Mouse (Mus musculus) ES-E14 (cell line): Measurements from ENCODE around the gene Calm3. TPM values are rescaled to one million over a fixed set of nuclear protein-coding genes. Genes with fewer than 3 reads are reported as not detected.

Experiments used
- DNase-seq: peaks from one replicate; pipeline ENCODE4 v3.0.0-alpha.2; 2013; ENCODE audit warnings: low read depth, low spot score
- H3K27ac ChIP-seq: 2 replicates; pipeline ENCODE4 v1.5.1; 2012; ENCODE audit warnings: low read depth, mild to moderate bottlenecking, low read length, moderate library complexity, mixed read lengths; ENCODE audit not compliant: poor library complexity, insufficient read depth, severe bottlenecking
- H3K36me3 ChIP-seq: 2 replicates; pipeline ENCODE4 v1.6.1; 2012; ENCODE audit warnings: mild to moderate bottlenecking, low read length, moderate library complexity, mixed read lengths; ENCODE audit not compliant: control insufficient read depth, poor library complexity, insufficient read depth, severe bottlenecking
- H3K4me1 ChIP-seq, 2 experiments: fragments of 150-350 bp in 1 of 2; sonication (generic) in 1 of 2; 2 replicates each; pipeline ENCODE4 v1.6.1; 2012; ENCODE audit warnings: low read length in 2 of 2, mild to moderate bottlenecking in 1 of 2, mixed read lengths in 1 of 2; ENCODE audit not compliant: control insufficient read depth in 2 of 2, insufficient read depth in 2 of 2, poor library complexity in 1 of 2
- H3K4me3 ChIP-seq, 2 experiments: fragments of 150-350 bp in 1 of 2; sonication (generic) in 1 of 2; 2 replicates each; pipeline ENCODE4 v1.5.1; 2012; ENCODE audit warnings: low read length in 2 of 2, low read depth in 1 of 2, mild to moderate bottlenecking in 1 of 2, mixed read lengths in 1 of 2; ENCODE audit not compliant: insufficient read depth in 1 of 2, poor library complexity in 1 of 2, severe bottlenecking in 1 of 2
- H3K9ac ChIP-seq: 2 replicates; pipeline ENCODE4 v1.6.1; 2012; ENCODE audit warnings: low read depth, mild to moderate bottlenecking, low read length, mixed read lengths; ENCODE audit not compliant: poor library complexity, insufficient read depth, severe bottlenecking
- H3K9me3 ChIP-seq: fragments of 150-350 bp; sonication (generic); 2 replicates; pipeline ENCODE4 v1.6.1; 2012; ENCODE audit warnings: low read depth, mild to moderate bottlenecking, low read length; ENCODE audit not compliant: control insufficient read depth, insufficient read depth
- CHD2 ChIP-seq: IDR thresholded peaks from 2 replicates; pipeline ENCODE4 v1.6.1; 2014; ENCODE audit warnings: mild to moderate bottlenecking, low read depth, low read length, inconsistent platforms
- HCFC1 ChIP-seq: IDR thresholded peaks from 2 replicates; pipeline ENCODE4 v1.6.1; 2012; ENCODE audit warnings: low read length, inconsistent platforms, borderline replicate concordance; ENCODE audit not compliant: insufficient read depth
- MAFK ChIP-seq: IDR thresholded peaks from 2 replicates; pipeline ENCODE4 v1.6.1; 2014; ENCODE audit warnings: mild to moderate bottlenecking, low read depth, low read length, inconsistent platforms; ENCODE audit not compliant: insufficient read depth
- ZC3H11A ChIP-seq: IDR thresholded peaks from 2 replicates; pipeline ENCODE4 v1.6.1; 2012; ENCODE audit warnings: low read depth, mild to moderate bottlenecking, inconsistent platforms, low read length, borderline replicate concordance
- ZNF384 ChIP-seq: IDR thresholded peaks from 2 replicates; pipeline ENCODE4 v1.6.1; 2012; ENCODE audit warnings: low read depth, low read length, inconsistent platforms
- in situ Hi-C, 2 experiments: fragments of 600-800 bp; cut with MboI; formaldehyde crosslinking; loops; one replicate each; pipeline ENCODE4 v1.15.1; 2025; ENCODE audit warnings: low sequenced_read_pairs in 2 of 2, inconsistent platforms in 1 of 2; ENCODE audit not compliant: unreplicated experiment in 2 of 2
- total RNA-seq: library from RNA; depleted of rRNA; stranded (reverse); fragments of 300-350 nt; gene quantifications from 2 replicates; pipeline ENCODE4 v1.2.3, GENCODE M21; 2012

Calm3 gene
- total RNA-seq, 1 experiment: 198 TPM

- H3K27ac ChIP-seq: no peak overlapping the region
- H3K9ac ChIP-seq: no peak overlapping the region
- DNase-seq: no peak
- H3K4me1 ChIP-seq: peaks cover 0 to 19% of the 10 kb centered on the region in 2 experiments; a peak in 1 of 4 replicates
- no peak for TF ChIP-seq MAFK
- no peak for TF ChIP-seq CHD2
- peaks cover 1% of the 10 kb centered on the region; the same call in 1 of the 2 replicates for H3K36me3 ChIP-seq
- no peak overlapping the region for H3K4me3 ChIP-seq
- in situ Hi-C loops: loop anchor here in 1 of 2 experiments (25.0 kb wide), 1 partner anchor 98 kb away; the partner anchor contains the start of genes Fkrp and Strn4
- no peaks in the 10 kb centered on the region for H3K9me3 ChIP-seq
Observed at GRCm38 (mm10) chr7:16909909-16910308, 14.0 kb downstream of the Calm3 start.

- Histone ChIP-seq H3K4me1 (peaks cover 0 to 19% of the 10 kb centered on the region in 2 experiments; a peak in 1 of 4 replicates), H3K9ac (no peak overlapping the region), H3K9me3 (no peaks in the 10 kb centered on the region), H3K27ac (no peak overlapping the region), H3K36me3 (no peaks in the 10 kb centered on the region), H3K4me3 (no peak overlapping the region)
- TF ChIP-seq HCFC1: no peak
- no peak for DNase-seq
- in situ Hi-C loops: loop anchor here in 1 of 2 experiments (25.0 kb wide), 1 partner anchor 97 kb away; the partner anchor contains the start of genes Fkrp and Strn4
Observed at GRCm38 (mm10) chr7:16908859-16909258, 15.1 kb downstream of the Calm3 start.

- Histone ChIP-seq H3K9me3 (no peaks in the 10 kb centered on the region), H3K4me3 (no peak overlapping the region), H3K27ac (no peak overlapping the region), H3K9ac (no peak overlapping the region), H3K4me1 (peaks cover 0 to 21% of the 10 kb centered on the region in 2 experiments; a peak in 1 of 4 replicates), H3K36me3 (no peaks in the 10 kb centered on the region)
- no peak for DNase-seq
- in situ Hi-C loops: loop anchor here in 1 of 2 experiments (25.0 kb wide), 1 partner anchor 96 kb away; the partner anchor contains the start of genes Fkrp and Strn4
- TF ChIP-seq HCFC1 (no peak), CHD2 (no peak), ZC3H11A (no peak), MAFK (no peak), ZNF384 (no peak)
Observed at GRCm38 (mm10) chr7:16908367-16908766, 15.5 kb downstream of the Calm3 start.

- no peak overlapping the region for H3K9ac ChIP-seq
- no peak overlapping the region for H3K4me3 ChIP-seq
- H3K9me3 ChIP-seq: no peaks in the 10 kb centered on the region
- H3K4me1 ChIP-seq: peaks cover 0 to 21% of the 10 kb centered on the region in 2 experiments; a peak in 1 of 4 replicates
- DNase-seq: no peak
- TF ChIP-seq ZC3H11A: no peak
- TF ChIP-seq CHD2: no peak
- TF ChIP-seq ZNF384: no peak
- TF ChIP-seq HCFC1: no peak
- no peak for TF ChIP-seq MAFK
- in situ Hi-C loops: loop anchor here in 1 of 2 experiments (25.0 kb wide), 1 partner anchor 96 kb away; the partner anchor contains the start of genes Fkrp and Strn4
- no peak overlapping the region for H3K27ac ChIP-seq
- H3K36me3 ChIP-seq: no peaks in the 10 kb centered on the region
Observed at GRCm38 (mm10) chr7:16907842-16908241, 16.1 kb downstream of the Calm3 start.
